Mouse (Mus musculus): ENCODE data around the gene Spast.

DNA sequence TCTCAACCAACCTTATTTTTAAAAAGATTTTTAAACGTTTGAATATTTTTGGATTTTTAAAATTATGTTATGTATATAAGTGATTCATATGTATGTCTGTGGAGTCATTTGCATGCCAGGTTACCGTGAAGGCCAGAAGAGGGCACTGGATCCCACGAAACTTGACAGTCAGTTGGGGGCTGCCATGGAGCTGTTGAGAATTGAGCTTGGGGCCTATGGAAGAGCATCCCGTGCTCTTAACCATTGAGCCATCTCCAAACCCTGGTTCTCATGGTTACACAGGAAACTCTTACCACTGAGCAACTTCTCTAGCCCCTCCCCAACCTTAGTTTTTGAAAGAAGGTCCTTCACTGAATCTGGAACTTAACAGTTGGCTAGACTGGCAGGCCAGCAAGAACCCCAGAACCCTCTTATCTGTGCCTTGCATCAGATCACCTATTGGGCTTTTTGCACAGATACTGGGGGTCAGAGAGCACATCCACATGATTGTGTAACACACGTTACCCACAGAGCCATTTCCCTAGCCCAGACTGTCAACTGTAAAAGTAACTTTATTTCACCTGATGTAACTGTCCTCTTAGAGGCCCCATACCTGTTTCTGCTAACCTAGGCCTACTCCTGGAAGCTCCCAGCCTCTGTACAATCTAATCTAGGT lies 16.3 kb upstream of the Spast start:
- TF ChIP-seq CTCF (IDR thresholded peaks at IDR 0.05; ENCODE audit: low read depth, low read length) (no peak), POLR2A (IDR thresholded peaks at IDR 0.05; ENCODE audit: borderline replicate concordance, low read depth, low read length) (no peak)

All from bone marrow macrophage, adult 2 months (primary cell).